Mouse (Mus musculus) left cerebral cortex, adult 8-10 months (tissue): ENCODE results near the gene Dyx1c1. TPM values are rescaled to one million over a fixed set of nuclear protein-coding genes. Genes with fewer than 3 reads are reported as not detected.

Source experiments
- DNase-seq, 2 experiments: peaks; one replicate each; pipeline ENCODE4 v3.0.0; 2022; ENCODE audit warnings: low spot score in 2 of 2
- total RNA-seq, 4 experiments: library from RNA; stranded (reverse); gene quantifications; 2 replicates each; pipeline ENCODE4 v1.2.4; 2022

The Dyx1c1 gene
- total RNA-seq, 4 experiments from 2014 or later = 1.7 to 2.5 (median 2.1) TPM

DNA sequence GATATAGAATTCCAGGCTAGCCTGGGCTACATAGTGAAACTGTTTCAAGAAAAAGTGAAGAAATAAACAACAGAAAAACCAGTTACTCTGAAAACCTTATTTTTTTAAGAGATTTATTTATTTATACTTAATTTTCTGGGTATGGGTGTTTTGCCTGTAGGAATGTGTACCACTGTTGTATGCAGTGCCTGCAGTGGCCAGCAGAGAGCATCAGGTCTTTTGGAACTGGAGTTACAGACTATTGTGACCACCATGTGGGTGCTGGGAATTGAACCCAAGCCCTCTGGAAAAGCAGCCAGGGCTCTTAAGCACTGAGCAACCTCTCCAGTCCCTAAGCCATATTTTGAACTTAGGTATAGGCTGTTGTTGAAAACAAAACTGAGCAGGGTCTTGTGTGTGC, 14.4 kb downstream of the Dyx1c1 start:
- no peak for DNase-seq

- no peak for DNase-seq
These were observed 16.1 kb downstream of the Dyx1c1 start for GRCm38 (mm10) chr9:72974734-72975133.

GRCm38 (mm10) chr9:72975242-72975641, 16.7 kb downstream of the Dyx1c1 start:
- DNase-seq = no peak

GRCm38 (mm10) chr9:72983066-72983465, 24.5 kb downstream of the Dyx1c1 start:
- no peak for DNase-seq

DNA sequence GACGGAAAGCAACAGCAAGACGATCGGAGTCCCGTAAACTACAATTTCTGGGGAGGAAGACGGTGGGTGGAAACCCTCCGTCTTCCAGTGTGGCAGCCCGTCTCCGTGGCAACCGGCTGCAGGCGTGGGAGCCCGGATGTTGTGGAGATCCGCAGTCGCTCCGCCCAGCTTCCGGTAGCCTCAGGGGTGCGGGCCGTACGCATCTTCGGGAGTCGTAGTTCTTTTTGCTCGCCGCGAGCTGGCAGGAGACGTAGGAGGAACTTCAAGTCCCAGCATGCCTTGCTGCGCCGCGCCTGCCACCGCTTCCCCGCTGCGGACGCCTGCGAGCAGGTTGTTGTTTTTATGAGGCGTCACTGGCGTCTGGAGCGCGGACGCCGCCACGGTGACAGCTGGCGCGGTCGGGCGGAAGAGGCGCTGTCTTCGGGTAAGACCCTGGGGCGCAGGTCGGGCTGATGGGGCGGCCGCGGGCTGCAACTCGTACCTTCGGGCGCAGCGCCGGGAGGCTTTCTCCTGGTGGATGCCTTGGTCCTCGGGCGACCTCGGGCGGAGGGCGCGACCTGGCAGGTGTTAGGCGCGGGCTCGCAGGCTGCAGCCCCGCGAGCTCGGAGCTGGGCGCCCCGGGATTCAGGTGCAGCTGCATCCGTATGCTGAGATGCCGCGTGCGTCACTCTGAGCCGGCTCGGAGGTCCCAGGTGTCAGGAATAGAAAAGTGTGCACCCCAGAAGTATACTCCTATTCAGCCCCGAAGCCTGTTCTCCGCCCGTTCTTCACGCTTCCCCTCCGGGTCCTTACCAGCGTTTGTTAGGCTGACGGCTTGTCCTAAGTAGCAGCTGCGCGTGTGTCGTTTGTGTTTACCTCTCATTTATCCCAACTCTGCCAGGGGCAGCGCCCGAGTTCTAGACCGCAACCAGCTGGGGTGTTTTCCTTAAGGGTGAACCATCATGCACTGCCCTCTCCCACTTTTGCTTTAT, 26.9 kb downstream of the Dyx1c1 start, which contains the start of the genes Ccpg1os and Ccpg1:
TSS of gene Ccpg1os (minus strand) at position 133 of the 971 bp plus-strand sequence.
TSS of gene Ccpg1 (plus strand) at position 180 of the 971 bp plus-strand sequence.
- peak; percentile 86 to 99 for DNase-seq

GRCm38 (mm10) chr9:72987703-72988102, 29.1 kb downstream of the Dyx1c1 start:
- DNase-seq = no peak

DNA sequence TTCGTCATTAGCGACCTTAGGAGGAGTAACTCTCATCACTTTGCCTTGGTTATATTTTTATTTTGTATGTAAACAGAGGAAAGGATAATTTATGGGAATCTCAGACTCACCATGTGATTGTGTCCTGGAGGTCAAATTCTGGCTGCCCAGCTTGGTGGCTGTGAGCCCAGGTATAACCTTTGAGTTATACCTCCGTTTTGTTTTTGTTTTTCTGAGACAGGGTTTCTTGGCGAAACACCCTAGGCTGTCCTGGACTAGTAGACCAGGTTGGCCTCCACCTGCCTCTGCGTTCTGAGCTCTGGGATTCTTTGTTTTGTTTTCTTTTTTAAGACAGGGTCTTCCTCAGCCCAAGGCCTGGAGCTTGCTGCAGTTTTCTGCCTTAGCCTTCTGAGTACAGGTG, 30.1 kb downstream of the Dyx1c1 start:
- DNase-seq = no peak

GRCm38 (mm10) chr9:72991420-72991819, 32.8 kb downstream of the Dyx1c1 start:
- no peak for DNase-seq

- no peak for DNase-seq
These were observed 34.0 kb downstream of the Dyx1c1 start for GRCm38 (mm10) chr9:72992576-72992975.

DNA sequence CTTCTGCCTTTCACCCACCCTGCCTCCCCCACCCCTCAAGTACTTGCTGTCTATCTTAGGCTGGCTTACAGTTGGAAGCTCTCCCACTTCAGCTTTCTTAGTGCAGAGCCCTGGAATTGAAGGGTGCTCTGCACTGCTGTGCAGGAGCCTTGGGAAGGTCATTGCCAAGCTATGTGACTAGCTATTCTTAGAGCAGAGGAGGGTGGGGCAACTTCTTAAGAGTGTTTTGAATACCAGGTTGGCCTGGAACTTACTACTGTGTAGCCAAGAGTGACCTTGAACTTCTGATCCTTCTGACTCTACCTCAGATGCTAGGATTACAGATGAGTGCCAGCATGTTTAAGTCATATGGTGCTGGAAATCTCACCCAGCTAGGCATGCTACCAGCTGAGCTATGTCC, 37.6 kb downstream of the Dyx1c1 start:
- DNase-seq = no peak

GRCm38 (mm10) chr9:72996806-72997205, 38.2 kb downstream of the Dyx1c1 start:
- DNase-seq = no peak

GRCm38 (mm10) chr9:73000487-73000886, 41.9 kb downstream of the Dyx1c1 start:
- DNase-seq = no peak

GRCm38 (mm10) chr9:73001314-73002011, 42.9 kb downstream of the Dyx1c1 start:
- no peak for DNase-seq

GRCm38 (mm10) chr9:73002177-73002576, 43.6 kb downstream of the Dyx1c1 start:
- DNase-seq = no peak

- DNase-seq = no peak
These were observed 45.5 kb downstream of the Dyx1c1 start for GRCm38 (mm10) chr9:73004076-73004475.

- no peak for DNase-seq
These were observed 46.5 kb downstream of the Dyx1c1 start for GRCm38 (mm10) chr9:73005106-73005505.

DNA sequence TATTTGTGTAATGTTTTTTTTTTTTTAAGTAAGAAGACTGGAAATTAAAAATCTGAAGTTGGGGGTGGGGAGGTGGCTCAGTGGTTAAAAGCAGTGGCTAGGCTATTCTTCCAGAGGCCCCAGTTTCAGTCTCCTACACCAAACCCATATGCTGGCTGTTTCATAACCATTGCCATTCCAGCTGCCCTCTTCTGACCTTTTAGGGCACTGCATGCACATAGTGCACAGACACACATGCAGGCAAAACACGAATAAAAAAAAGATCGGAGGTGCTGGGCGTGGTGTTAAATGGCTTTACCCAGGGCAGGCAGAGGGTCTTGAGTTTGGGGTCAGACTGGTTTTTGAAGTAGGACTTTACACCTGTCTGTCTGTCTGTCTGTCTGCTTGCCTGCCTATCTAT, 47.6 kb downstream of the Dyx1c1 start:
- no peak for DNase-seq

DNA sequence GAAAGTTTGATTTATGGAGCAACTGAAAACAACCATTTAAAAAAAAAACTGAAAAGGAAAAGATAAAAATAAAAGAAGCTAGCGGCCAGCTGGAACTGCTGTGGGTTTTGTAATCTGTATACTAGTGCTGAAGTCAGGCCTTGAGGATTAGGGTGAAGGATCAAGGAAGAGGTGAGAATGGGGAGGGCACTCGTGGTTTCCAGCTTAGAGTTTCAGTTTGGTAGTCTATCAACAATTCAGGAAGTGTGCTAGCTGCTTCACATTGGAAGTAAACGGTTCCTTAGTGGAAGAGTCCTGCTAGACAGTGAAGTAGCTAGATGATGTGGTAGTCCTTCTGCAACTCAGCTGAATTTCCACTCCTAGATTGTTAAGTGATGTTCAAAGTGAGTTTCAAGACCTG, 49.8 kb downstream of the Dyx1c1 start:
- no peak for DNase-seq

DNA sequence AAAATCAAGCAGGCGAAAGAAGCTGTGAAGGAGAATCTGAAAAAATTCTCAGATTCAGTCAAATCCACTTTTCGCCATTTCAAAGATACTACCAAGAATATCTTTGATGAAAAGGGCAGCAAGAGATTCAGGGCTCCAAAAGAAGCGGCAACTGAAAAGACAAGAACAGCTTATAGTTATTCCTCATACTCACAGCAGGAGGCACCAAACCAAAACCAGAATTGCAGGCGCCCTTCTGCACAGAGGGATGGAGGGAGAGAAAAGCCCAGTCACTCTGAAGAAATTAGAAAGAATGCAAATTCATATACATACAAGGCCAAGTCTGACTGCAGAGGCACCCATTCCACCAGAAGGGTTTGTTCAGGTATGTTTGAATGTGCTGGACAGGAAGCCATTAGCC, 54.0 kb downstream of the Dyx1c1 start:
- no peak for DNase-seq

DNA sequence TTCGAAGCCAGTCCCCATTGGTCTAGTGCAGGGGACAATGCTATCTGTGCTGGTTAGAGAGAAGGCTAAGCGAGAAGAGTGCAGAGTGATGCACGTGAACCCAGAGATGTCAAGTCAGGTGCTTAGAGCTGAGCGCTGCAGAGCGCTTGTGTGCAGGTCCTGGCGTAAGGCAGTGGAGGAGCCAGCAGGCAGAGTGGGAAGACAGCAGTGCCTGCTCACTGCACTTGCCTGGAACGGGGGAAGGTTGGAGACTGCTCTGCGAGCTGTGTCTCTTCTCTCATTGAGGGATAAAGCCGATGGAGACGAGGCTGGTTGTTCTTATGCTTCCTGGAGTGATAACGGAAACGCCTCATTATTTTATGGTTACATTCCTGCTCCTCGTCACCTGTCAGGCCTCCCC, 56.1 kb downstream of the Dyx1c1 start:
- no peak for DNase-seq

DNA sequence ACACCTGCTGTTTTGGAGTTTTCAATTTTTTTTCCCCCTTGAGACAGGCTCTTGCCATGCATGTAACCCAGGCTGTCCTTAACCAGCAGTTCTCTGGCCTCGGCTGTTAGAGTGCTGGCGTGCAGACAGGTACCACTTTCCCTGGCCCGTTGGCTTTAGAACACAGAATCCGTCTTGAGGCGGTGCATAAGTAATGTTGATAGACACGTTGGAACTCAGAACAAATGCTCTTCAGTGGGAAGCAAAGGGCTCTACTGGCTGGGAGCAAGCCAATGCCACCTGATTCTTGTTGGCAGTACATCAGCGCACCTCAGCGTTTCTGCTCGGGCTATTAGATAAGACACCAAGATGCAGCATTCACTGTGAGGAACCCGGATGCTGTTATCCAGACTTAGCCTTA, 61.3 kb downstream of the Dyx1c1 start:
- DNase-seq = no peak

DNA sequence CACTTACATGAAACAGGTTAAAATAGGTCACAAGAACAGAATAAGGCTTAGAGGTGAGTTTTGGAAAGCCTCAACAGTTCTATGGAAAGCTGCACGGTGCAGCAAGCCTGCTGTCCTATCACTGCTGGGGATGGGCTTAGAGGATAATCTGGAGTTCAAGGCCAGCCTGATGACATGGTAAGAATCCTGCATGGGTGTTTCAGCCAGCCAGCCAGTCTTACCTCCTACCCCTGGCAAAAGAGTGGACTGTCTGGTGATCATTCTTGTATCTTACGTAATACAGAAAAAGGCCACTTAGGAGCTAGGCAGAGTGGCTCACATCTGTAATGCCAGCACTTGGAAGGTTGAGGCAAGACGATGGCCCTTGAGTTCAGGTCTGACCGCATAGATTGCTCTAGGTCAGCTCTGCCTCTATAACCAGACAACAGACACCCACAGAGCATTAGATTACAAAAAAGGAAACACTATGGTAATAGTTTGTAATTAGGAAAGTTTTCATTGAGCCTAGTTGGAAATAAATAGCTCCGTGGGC, 62.0 kb downstream of the Dyx1c1 start:
- no peak for DNase-seq
